Comparison of ENCODE assay signal across 1 mouse cellular context in the genomic region with DNA sequence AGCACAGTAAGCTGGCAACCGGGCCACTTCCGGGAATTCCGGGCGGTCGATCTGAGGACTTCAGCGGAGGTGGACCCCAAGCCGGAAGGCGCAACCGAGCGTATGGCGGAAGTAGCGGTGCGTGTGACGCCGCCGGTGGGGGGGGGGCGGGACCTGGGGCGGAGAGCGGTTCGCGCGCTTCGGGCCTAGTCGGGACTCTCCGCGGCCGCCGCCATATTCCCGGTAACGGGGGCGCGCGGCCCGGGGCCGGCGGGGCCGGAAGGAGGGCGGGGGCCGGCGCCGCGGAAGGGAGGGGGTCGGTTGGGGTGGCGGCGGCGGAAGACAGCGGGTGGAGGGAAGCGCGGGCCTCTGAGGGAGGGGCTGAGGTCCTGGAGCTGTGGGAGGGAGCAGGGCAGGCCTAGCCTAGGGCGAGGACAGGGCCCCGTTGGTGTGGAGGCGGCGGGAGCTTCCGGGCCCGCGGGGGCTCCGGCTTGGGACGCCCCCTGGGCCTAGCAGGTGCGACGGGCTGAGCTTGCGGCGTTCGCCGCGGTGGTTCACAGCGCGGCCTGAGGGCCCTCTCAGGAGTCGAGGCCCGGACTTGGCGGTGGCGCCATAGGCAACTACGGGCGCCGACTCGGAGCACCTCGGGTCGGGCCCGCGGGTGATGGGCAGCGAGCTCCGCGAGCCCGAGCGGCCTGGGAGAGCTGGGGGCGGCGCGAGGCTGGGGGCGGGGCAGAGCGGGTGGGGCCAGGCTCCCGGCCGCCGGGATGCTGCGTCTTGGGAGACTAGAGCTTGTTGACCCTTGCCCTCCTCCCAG.
TF ChIP-seq lines count a peak whose summit lies in the region.

A gene (plus strand): TSS at position 161 of the 796 bp plus-strand sequence.

TF ChIP-seq in MEL, 35 proteins besides CTCF, POLR2A, EP300 and RAD21 (continued from another document):
- no peak for TF ChIP-seq BHLHE40 (IDR thresholded peaks at IDR 0.05; ENCODE audit: borderline replicate concordance, low read depth, low read length)
- TF ChIP-seq MAX (IDR thresholded peaks at IDR 0.05; ENCODE audit: low read length): no peak; the same call in 1 of the 2 replicates
- no peak for TF ChIP-seq UBTF (IDR thresholded peaks at IDR 0.05; ENCODE audit: borderline replicate concordance, insufficient read depth, low read depth, low read length)
- TF ChIP-seq USF1 (IDR thresholded peaks at IDR 0.05; ENCODE audit: low read depth, low read length): peak; percentile 57; the same call in 1 of the 2 replicates
- TF ChIP-seq HCFC1 (IDR thresholded peaks at IDR 0.05; ENCODE audit: low read depth, low read length): peak; percentile 87
- no peak for TF ChIP-seq MAFK (IDR thresholded peaks at IDR 0.05; ENCODE audit: borderline replicate concordance, low read depth, low read length)
- peak; percentile 64 for TF ChIP-seq ETS1 (IDR thresholded peaks at IDR 0.05; ENCODE audit: low read depth, low read length)
- peak; percentile 62; the same call in 1 of the 2 replicates for TF ChIP-seq MEF2A (IDR thresholded peaks at IDR 0.05; ENCODE audit: extremely low read depth, insufficient replicate concordance, low read depth, low read length, poor library complexity, severe bottlenecking)
- no peak for TF ChIP-seq MYB (IDR thresholded peaks at IDR 0.05; ENCODE audit: low read depth, low read length)
- no peak for TF ChIP-seq TAL1 (IDR thresholded peaks at IDR 0.05; ENCODE audit: low read length)
- TF ChIP-seq CHD1 (IDR thresholded peaks at IDR 0.05; ENCODE audit: low read depth, low read length): no peak
- no peak; the same call in none of the 2 replicates for TF ChIP-seq MXI1 (IDR thresholded peaks at IDR 0.05; ENCODE audit: low read depth, low read length)
- TF ChIP-seq CHD2 (IDR thresholded peaks at IDR 0.05; ENCODE audit: low read length): no peak
